Mouse (Mus musculus) C2C12 (cell line): ENCODE results near the gene Fuk. TPM values are rescaled to one million over a fixed set of nuclear protein-coding genes. Genes with fewer than 3 reads are reported as not detected.
"Not testable (repeated sequence)": the region's sequence is repeated elsewhere in the genome, so short reads cannot be mapped to it uniquely, and the experiment has no call there.

Experiments
- H3K27me3 ChIP-seq: one replicate; pipeline ENCODE4 v1.6.1; 2011; ENCODE audit not compliant: control insufficient read depth, insufficient read depth, insufficient read length
- H3K36me3 ChIP-seq: one replicate; pipeline ENCODE4 v1.6.1; 2011; ENCODE audit not compliant: control insufficient read depth, insufficient read depth
- H3K4me3 ChIP-seq: one replicate; pipeline ENCODE4 v1.5.1; 2011; ENCODE audit warnings: mild to moderate bottlenecking, control low read depth; ENCODE audit not compliant: poor library complexity, insufficient read depth, severe bottlenecking
- H3K79me2 ChIP-seq: one replicate; pipeline ENCODE4 v1.6.1; 2011; ENCODE audit not compliant: control insufficient read depth, insufficient read depth
- H3K79me3 ChIP-seq: one replicate; pipeline ENCODE4 v1.6.1; 2011; ENCODE audit warnings: low read depth, control low read depth
- H3ac ChIP-seq: one replicate; pipeline ENCODE3; 2011; ENCODE audit warnings: low read depth; ENCODE audit not compliant: control insufficient read depth, insufficient read length
- CEBPB ChIP-seq: IDR thresholded peaks from one replicate; pipeline ENCODE4 v1.6.1; 2011; ENCODE audit warnings: low read depth, mild to moderate bottlenecking, control low read depth, moderate library complexity
- CTCF ChIP-seq: IDR thresholded peaks from one replicate; pipeline ENCODE4 v1.5.1; 2011; ENCODE audit not compliant: control insufficient read depth, insufficient read depth, insufficient read length
- FOSL1 ChIP-seq: IDR thresholded peaks from one replicate; pipeline ENCODE4 v1.8.0; 2011; ENCODE audit warnings: mild to moderate bottlenecking, low read length; ENCODE audit not compliant: poor library complexity, insufficient read depth, severe bottlenecking
- MAX ChIP-seq: IDR thresholded peaks from one replicate; pipeline ENCODE4 v1.6.1; 2011; ENCODE audit warnings: mild to moderate bottlenecking, control low read depth
- MYOD1 ChIP-seq: IDR thresholded peaks from one replicate; pipeline ENCODE4 v1.6.1; 2011; ENCODE audit warnings: low read depth; ENCODE audit not compliant: control insufficient read depth, insufficient read length
- MYOG ChIP-seq: IDR thresholded peaks from one replicate; pipeline ENCODE4 v1.6.1; 2011; ENCODE audit not compliant: control insufficient read depth, insufficient read length; ENCODE audit errors: extremely low read depth
- USF1 ChIP-seq: IDR thresholded peaks from one replicate; pipeline ENCODE4 v1.6.1; 2011; ENCODE audit warnings: low read depth, mild to moderate bottlenecking, control low read depth, moderate library complexity
- polyA plus RNA-seq: library from polyadenylated mRNA; unstranded; fragments of >200 nt; fragmentation: generic; extraction: Trizol; gene quantifications from one replicate; pipeline ENCODE4 v1.2.1, GENCODE M21; 2012; ENCODE audit warnings: missing spikeins

Gene Fuk
- polyA plus RNA-seq, 1 experiment = 6.4 TPM

GRCm38 (mm10) chr8:110886634-110887033, 15.7 kb downstream of the Fuk start:
- Histone ChIP-seq H3K4me3 (no peak overlapping the region), H3K79me3 (no peaks in the 10 kb centered on the region), H3K79me2 (no peaks in the 10 kb centered on the region), H3K27me3 (no peaks in the 10 kb centered on the region), H3ac (no peak overlapping the region), H3K36me3 (peaks cover 24% of the 10 kb centered on the region)
- TF ChIP-seq USF1 (no peak), CEBPB (no peak), MAX (no peak), MYOG (no peak), CTCF (no peak), MYOD1 (no peak), FOSL1 (no peak)

DNA sequence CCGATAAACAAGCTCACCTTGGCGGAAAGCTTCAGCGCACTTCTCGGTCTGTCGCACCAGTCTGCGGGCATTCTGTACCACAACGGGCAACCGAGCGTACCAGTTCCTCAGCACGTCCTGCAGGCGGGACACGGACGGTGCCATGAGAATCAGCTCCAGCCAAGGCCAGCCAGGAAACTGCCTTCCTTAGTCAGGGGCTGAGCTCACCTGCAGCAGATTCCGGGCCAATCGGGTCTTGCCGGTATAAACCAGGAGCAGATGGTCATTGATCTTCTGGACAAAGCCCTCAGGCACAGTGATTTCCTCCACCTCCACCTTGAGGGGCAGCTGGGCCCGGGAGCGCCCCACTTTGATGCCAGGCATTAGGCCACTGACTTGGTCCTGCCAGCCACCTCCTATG, 18.5 kb downstream of the Fuk start:
- TF ChIP-seq MYOG = no peak
- TF ChIP-seq MYOD1 = no peak
- TF ChIP-seq FOSL1 = no peak
- no peak for TF ChIP-seq USF1
- no peak for TF ChIP-seq MAX
- TF ChIP-seq CEBPB = no peak
- TF ChIP-seq CTCF = no peak
- no peaks in the 10 kb centered on the region for H3K27me3 ChIP-seq
- no peaks in the 10 kb centered on the region for H3K79me2 ChIP-seq
- H3K36me3 ChIP-seq = peaks cover 47% of the 10 kb centered on the region
- H3K79me3 ChIP-seq = no peaks in the 10 kb centered on the region
- H3ac ChIP-seq = no peak overlapping the region
- H3K4me3 ChIP-seq = no peak overlapping the region

DNA sequence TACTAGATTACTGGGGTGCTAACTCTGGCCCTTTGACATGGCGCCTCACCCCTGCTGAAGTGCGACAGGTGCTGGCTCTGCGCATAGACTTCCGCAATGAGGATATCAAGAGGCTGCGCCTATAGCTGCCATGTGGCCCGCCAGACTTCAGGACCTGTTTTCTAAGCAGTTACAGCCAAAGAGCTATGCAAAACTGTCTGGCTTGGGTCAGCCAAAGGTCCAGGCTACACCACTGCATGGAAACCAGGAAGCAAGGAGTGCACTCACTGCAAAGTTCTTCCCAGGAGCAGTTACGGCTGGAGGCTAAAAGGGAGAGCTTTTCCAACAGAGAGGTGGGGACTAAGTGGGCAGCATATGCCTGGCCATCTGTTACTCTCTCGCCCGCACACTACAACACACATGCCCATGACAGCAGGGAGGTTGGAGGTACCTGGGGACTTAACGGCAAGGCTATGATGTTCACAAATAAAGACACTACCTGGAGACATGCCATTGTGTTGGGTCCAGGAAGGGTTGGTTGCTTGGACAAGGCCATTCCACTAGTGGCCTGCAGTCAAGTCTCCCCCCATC, 20.5 kb downstream of the Fuk start:
- TF ChIP-seq CTCF (no peak), FOSL1 (no peak), MAX (no peak), MYOD1 (no peak)
- Histone ChIP-seq H3K79me2 (no peaks in the 10 kb centered on the region), H3ac (no peak overlapping the region), H3K36me3 (peaks cover 57% of the 10 kb centered on the region), H3K4me3 (no peak overlapping the region), H3K79me3 (no peaks in the 10 kb centered on the region), H3K27me3 (no peaks in the 10 kb centered on the region)

DNA sequence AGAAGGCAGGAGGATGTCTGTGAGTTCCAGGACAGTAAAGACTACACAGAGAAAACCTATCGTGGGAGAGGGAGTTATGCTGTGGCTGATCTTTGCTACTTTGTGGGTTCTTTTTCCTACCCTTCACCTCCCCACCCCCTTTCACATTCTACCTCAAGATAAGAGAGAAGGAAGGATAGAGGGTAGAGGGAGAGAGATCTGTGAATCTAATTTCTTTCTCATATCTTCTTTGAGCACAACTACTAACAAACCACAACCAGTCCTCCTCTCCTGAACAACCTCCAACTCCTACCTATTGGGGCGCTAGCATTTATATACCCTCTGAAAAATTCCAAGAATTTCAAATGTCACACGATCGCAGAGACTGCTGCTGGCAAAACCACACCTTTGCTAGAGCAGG, 24.4 kb downstream of the Fuk start:
- Histone ChIP-seq H3K4me3 (no peak overlapping the region), H3ac (no peak overlapping the region), H3K27me3 (no peaks in the 10 kb centered on the region), H3K79me2 (no peaks in the 10 kb centered on the region), H3K79me3 (no peaks in the 10 kb centered on the region), H3K36me3 (peaks cover 65% of the 10 kb centered on the region)
- TF ChIP-seq MYOG = no peak
- no peak for TF ChIP-seq CEBPB
- no peak for TF ChIP-seq USF1
- TF ChIP-seq FOSL1 = no peak
- TF ChIP-seq CTCF = no peak
- no peak for TF ChIP-seq MAX
- no peak for TF ChIP-seq MYOD1

DNA sequence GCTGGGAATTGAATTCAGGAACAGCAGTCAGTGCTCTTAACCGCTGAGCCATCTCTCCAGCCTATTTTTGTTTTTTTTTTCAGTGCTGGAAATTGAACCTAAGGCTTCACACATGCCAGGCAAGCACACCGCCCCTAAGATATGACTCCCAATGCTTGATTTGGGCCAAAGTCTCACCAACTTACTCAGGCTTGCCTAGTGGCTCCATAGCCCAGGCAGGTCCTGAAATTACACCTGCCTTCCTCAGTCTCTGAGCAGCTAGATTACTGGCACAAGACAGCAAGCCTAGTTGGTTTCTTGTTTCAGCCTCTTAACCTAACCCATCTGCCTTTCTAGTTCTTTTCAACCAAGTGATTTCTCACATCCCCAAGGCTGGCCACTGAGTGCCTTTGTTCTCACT, 31.8 kb downstream of the Fuk start:
- H3K79me3 ChIP-seq = no peaks in the 10 kb centered on the region
- no peaks in the 10 kb centered on the region for H3K79me2 ChIP-seq
- H3ac ChIP-seq = no peak overlapping the region
- TF ChIP-seq USF1 (no peak), CEBPB (no peak), FOSL1 (no peak), CTCF (no peak), MYOG (no peak), MYOD1 (no peak), MAX (no peak)
- peaks cover 68% of the 10 kb centered on the region for H3K36me3 ChIP-seq
- H3K27me3 ChIP-seq = no peaks in the 10 kb centered on the region
- H3K4me3 ChIP-seq = no peak overlapping the region

GRCm38 (mm10) chr8:110861347-110862025, 40.8 kb downstream of the Fuk start:
- H3K27me3 ChIP-seq, H3K79me2 ChIP-seq, H3K79me3 ChIP-seq, H3K4me3 ChIP-seq, H3ac ChIP-seq: not testable (repeated sequence)
- H3K36me3 ChIP-seq = peaks cover 80% of the 10 kb centered on the region
